Mouse (Mus musculus) forebrain, embryonic 12.5 days (tissue): Measurements from ENCODE around the gene Cc2d2a. TPM values are rescaled to one million over a fixed set of nuclear protein-coding genes. Genes with fewer than 3 reads are reported as not detected.

Experiments used
- ATAC-seq: fragments of 200-750 bp; cut with Nextera tagmentation; 2 replicates; pipeline ENCODE4 v1.8.0; 2017; ENCODE audit warnings: moderate TSS enrichment; ENCODE audit not compliant: low FRiP score
- H3K27ac ChIP-seq: fragments of 300-500 bp; sonication (generic); 2 replicates; pipeline ENCODE4 v1.5.1; 2016; ENCODE audit warnings: mild to moderate bottlenecking
- H3K27me3 ChIP-seq: fragments of 300-500 bp; sonication (generic); 2 replicates; pipeline ENCODE4 v1.6.1; 2016; ENCODE audit warnings: mild to moderate bottlenecking
- H3K36me3 ChIP-seq: fragments of 300-500 bp; sonication (generic); replicated peaks from 2 replicates; pipeline ENCODE4 v1.6.1; 2016; ENCODE audit warnings: mild to moderate bottlenecking
- H3K4me1 ChIP-seq: fragments of 300-500 bp; sonication (generic); 2 replicates; pipeline ENCODE4 v1.6.1; 2016
- H3K4me2 ChIP-seq: fragments of 300-500 bp; sonication (generic); 2 replicates; pipeline ENCODE4 v1.6.1; 2016; ENCODE audit warnings: mild to moderate bottlenecking, moderate library complexity
- H3K4me3 ChIP-seq: fragments of 300-500 bp; sonication (generic); replicated peaks from 2 replicates; pipeline ENCODE4 v1.5.1; 2016; ENCODE audit warnings: mild to moderate bottlenecking
- H3K9ac ChIP-seq: fragments of 300-500 bp; sonication (generic); 2 replicates; pipeline ENCODE4 v1.6.1; 2016; ENCODE audit warnings: mild to moderate bottlenecking
- H3K9me3 ChIP-seq: fragments of 300-500 bp; sonication (generic); 2 replicates; pipeline ENCODE4 v1.6.1; 2016
- WGBS: fragments of 180-500 bp; shearing (Covaris S2); methylation state at CpG from one replicate; pipeline ENCODE4 v1.1.7; 2016; 5-methylcytosine and 5-hydroxymethylcytosine counted together
- polyA plus RNA-seq: library from polyadenylated mRNA; unstranded; fragments of >200 nt; fragmentation: Nextera tagmentation; extraction: Ambion mirVana; gene quantifications from 2 replicates; pipeline ENCODE4 v1.2.1, GENCODE M21; 2016

The Cc2d2a gene
- polyA plus RNA-seq, 1 experiment from 2014 or later, result 10.5 TPM

GRCm38 (mm10) chr5:43745156-43745555 is 83.0 kb downstream of the Cc2d2a start:
- Histone ChIP-seq H3K4me3 (no peak overlapping the region), H3K9ac (no peak overlapping the region), H3K9me3 (no peaks in the 10 kb centered on the region), H3K27ac (no peak overlapping the region), H3K36me3 (peaks cover 24% of the 10 kb centered on the region), H3K4me2 (no peak overlapping the region), H3K4me1 (no peaks in the 10 kb centered on the region), H3K27me3 (no peaks in the 10 kb centered on the region)
- 77% methylated on average over 5 of the region's 5 CpGs for WGBS
- no peak for ATAC-seq

DNA sequence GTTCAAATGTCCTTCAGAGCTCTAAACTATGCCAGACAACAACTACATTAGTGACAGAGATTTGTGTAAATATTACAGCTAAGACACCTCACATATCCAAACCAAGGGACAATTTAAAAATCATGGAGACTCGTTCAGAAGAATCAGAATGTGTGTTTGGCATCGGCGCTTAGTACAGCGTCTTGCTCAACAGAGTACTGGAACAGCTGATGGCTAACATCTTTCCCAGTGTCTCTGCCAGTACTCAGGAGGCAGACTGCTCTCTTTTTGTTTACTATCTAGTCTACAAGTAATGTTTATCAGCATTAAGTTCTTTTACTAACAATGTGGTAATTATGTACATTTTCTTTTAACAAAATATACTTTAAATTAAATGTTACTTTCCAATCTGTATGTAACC is 85.9 kb downstream of the Cc2d2a start:
- 95% methylated on average over 4 of the region's 4 CpGs for WGBS
- Histone ChIP-seq H3K4me2 (no peak overlapping the region), H3K9me3 (no peaks in the 10 kb centered on the region), H3K27me3 (no peaks in the 10 kb centered on the region), H3K36me3 (peaks cover 12% of the 10 kb centered on the region), H3K4me3 (no peak overlapping the region), H3K4me1 (no peaks in the 10 kb centered on the region), H3K27ac (no peak overlapping the region), H3K9ac (no peak overlapping the region)
- no peak for ATAC-seq

- no peaks in the 10 kb centered on the region for H3K9me3 ChIP-seq
- WGBS, result 81% methylated on average over 3 of the region's 3 CpGs
- no peaks in the 10 kb centered on the region for H3K27me3 ChIP-seq
- peaks cover 10% of the 10 kb centered on the region; the same call in 1 of the 2 replicates for H3K36me3 ChIP-seq
- H3K4me3 ChIP-seq, result no peak overlapping the region
- H3K4me2 ChIP-seq, result no peak overlapping the region
- no peak for ATAC-seq
- no peaks in the 10 kb centered on the region for H3K4me1 ChIP-seq
- H3K9ac ChIP-seq, result no peak overlapping the region
- H3K27ac ChIP-seq, result no peak overlapping the region
Measured at GRCm38 (mm10) chr5:43749092-43749491, 86.9 kb downstream of the Cc2d2a start.

GRCm38 (mm10) chr5:43770618-43771354 is 108.6 kb downstream of the Cc2d2a start:
- Histone ChIP-seq H3K4me2 (no peak overlapping the region), H3K9me3 (no peaks in the 10 kb centered on the region), H3K27me3 (no peaks in the 10 kb centered on the region), H3K4me1 (no peaks in the 10 kb centered on the region), H3K9ac (no peak overlapping the region), H3K36me3 (peaks cover 35% of the 10 kb centered on the region), H3K27ac (no peak overlapping the region), H3K4me3 (no peak overlapping the region)
- no peak for ATAC-seq
- 86% methylated on average over 3 of the region's 3 CpGs for WGBS

- Histone ChIP-seq H3K4me3 (no peak overlapping the region), H3K4me1 (peaks cover 2% of the 10 kb centered on the region; the same call in 1 of the 2 replicates), H3K27ac (no peak overlapping the region), H3K36me3 (peaks cover 32% of the 10 kb centered on the region), H3K4me2 (no peak overlapping the region), H3K9ac (no peak overlapping the region), H3K9me3 (no peaks in the 10 kb centered on the region), H3K27me3 (no peaks in the 10 kb centered on the region)
- WGBS, result 94% methylated on average over 3 of the region's 3 CpGs
- no peak for ATAC-seq
Measured at GRCm38 (mm10) chr5:43771555-43771954, 109.4 kb downstream of the Cc2d2a start.

DNA sequence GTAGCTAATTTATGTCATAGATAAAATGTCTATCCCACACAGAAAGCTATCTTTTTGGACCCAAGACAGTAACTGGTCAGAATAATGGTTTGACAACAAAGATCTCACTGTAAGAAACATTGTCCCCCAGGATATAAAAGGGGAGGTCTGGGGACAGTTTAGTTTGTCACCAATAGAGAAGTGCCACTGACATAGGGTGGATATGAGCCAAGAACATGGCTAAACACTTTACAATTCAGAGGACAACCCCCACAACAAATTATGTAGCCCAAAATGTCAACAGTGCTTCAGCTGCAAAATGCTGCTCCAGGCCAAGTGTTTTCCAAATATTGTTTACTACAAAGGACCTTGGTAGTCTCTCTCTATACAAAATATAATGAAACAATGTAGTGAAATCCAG is 114.3 kb downstream of the Cc2d2a start:
- Histone ChIP-seq H3K4me3 (no peak overlapping the region), H3K27ac (no peak overlapping the region), H3K36me3 (no peaks in the 10 kb centered on the region), H3K4me1 (peaks cover 13% of the 10 kb centered on the region), H3K9me3 (no peaks in the 10 kb centered on the region), H3K27me3 (no peaks in the 10 kb centered on the region), H3K9ac (no peak overlapping the region), H3K4me2 (no peak overlapping the region)
- ATAC-seq, result no peak

DNA sequence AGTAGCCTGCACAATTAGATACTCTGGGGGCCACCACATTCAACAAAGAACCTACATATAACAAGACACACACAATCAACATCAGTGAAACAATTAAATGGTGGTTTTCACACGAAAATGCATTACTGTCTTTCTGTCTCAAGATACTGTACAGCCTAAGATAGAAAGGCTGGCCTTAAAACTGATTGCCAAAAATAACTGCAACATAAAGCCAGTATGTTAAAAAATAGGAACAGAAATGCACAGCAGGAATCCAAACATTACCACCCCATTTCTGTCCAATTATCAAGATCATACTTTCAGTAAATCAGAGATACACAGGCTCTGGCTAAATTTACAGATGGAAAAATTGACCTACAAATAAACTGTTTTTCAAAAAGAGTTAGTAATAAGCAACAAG is 114.8 kb downstream of the Cc2d2a start:
- no peak overlapping the region for H3K4me2 ChIP-seq
- no peak for ATAC-seq
- H3K9me3 ChIP-seq, result no peaks in the 10 kb centered on the region
- no peak overlapping the region for H3K4me3 ChIP-seq
- H3K9ac ChIP-seq, result no peak overlapping the region
- H3K27ac ChIP-seq, result no peak overlapping the region
- H3K27me3 ChIP-seq, result no peaks in the 10 kb centered on the region
- peaks cover 13% of the 10 kb centered on the region for H3K4me1 ChIP-seq
- 64% methylated on average over 1 of the region's 1 CpGs for WGBS
- H3K36me3 ChIP-seq, result no peaks in the 10 kb centered on the region

DNA sequence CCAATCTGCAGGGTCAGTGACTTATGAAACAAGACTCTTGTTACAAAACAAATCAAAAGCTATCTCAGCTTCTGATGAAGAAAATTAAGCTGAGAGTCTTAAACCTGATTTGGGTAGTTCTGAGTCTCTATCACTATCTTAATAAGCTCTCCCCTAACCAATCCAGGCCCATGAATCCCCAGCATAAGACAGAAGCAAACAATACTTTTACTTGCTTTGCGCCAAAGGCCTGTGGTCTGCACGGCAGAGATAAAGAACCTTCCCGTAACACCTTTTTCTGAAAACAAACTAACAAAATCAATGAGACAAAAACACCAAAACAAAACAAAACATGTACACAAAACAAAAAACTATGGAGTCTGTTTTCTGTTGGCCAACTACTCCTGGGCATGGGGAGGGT is 116.4 kb downstream of the Cc2d2a start:
- no peak for ATAC-seq
- WGBS, result over 99% methylated on average over 3 of the region's 3 CpGs
- peaks cover 18% of the 10 kb centered on the region for H3K4me1 ChIP-seq
- H3K36me3 ChIP-seq, result no peaks in the 10 kb centered on the region
- H3K27me3 ChIP-seq, result no peaks in the 10 kb centered on the region
- H3K9me3 ChIP-seq, result no peaks in the 10 kb centered on the region
- no peak overlapping the region for H3K27ac ChIP-seq
- H3K4me2 ChIP-seq, result no peak overlapping the region
- no peak overlapping the region for H3K9ac ChIP-seq
- no peak overlapping the region for H3K4me3 ChIP-seq

DNA sequence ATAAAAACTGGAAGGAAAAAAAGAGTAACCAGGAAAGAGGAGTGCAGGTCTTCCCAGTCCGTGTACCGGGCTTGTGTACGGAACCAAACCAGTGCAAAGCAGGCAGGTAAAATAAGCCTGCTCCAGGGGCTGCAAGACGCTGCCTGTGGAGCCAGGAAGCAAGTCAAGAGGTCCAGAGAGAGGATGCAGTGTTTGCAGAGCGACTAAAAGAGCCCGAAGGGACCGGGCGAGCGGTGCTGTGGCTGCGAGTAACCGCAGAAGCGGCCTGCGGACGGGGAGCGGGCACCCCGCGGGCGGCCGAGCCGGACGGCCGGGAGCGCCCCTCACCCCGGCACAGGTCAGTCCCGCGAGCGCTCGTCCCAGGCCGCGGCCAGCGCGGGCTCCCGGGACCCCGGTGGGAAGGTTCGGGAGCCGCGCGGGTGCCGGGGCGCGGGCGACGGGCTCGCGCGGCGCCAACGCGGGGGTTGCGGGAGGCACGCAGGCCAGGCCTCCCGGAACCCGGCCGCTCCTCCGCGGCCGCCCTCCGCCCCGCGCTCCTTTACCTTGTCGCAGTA is 119.4 kb downstream of the Cc2d2a start:
- peak overlapping the region; percentile 96 for H3K4me3 ChIP-seq
- peaks cover 16% of the 10 kb centered on the region for H3K4me1 ChIP-seq
- no peaks in the 10 kb centered on the region for H3K36me3 ChIP-seq
- H3K9me3 ChIP-seq, result no peaks in the 10 kb centered on the region
- peak overlapping the region; percentile 96 for H3K27ac ChIP-seq
- H3K27me3 ChIP-seq, result no peaks in the 10 kb centered on the region
- H3K9ac ChIP-seq, result peak overlapping the region; percentile 97
- peak; percentile 80 for ATAC-seq
- under 1% methylated on average over 54 of the region's 61 CpGs for WGBS
- H3K4me2 ChIP-seq, result peak overlapping the region; percentile 59

DNA sequence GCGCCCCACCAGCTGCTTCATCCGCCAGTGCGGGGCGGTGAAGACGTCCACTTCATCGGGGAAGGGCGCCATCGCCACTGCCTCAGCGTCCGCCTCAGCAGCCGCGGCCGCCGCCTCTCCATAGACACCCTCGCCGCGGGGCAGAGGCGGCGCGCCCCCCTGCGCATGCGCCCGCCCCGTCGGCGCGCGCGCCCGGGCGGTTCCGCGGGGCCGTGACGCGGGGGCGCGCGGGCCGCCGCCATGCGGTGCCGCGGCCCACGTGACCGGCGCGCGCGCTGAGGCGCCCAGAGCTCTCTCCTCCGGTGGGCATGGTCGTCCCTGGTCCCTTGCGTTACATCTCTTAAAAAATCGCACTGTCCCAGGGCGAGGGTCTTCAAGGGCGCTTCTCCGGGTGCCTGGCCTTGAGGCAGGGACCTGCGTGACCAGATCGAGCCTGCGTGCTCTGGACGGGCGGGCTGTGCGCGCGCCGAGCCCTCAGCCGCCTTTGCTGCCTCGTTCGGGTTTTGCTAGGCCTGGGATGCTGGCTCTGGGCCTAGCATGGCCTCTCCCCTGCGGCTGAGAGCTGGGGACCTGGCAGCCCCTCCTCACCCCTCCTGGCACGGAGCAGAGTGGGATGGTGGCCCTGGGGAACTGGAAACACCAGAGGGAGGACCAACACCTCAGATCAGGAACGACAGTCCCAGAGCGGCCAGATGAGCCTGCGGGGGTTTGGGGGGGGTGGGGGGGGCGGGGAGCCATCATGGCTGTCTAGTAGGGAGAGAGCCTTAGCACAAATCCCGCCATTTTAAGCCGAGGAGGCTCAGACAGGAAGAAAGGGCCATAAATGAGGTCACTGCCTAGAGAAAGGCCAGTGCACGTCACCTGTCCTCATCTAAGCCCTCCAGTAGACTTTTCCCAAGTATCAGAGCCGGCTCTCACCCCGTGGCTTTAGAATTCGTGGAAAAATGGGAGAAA is 120.1 kb downstream of the Cc2d2a start:
- peak overlapping the region; percentile 96 for H3K27ac ChIP-seq
- peak overlapping the region; percentile 66 for H3K4me2 ChIP-seq
- H3K36me3 ChIP-seq, result no peaks in the 10 kb centered on the region
- peaks cover 15% of the 10 kb centered on the region for H3K4me1 ChIP-seq
- peak overlapping the region; percentile 97 for H3K9ac ChIP-seq
- H3K27me3 ChIP-seq, result no peaks in the 10 kb centered on the region
- peak overlapping the region; percentile 96 for H3K4me3 ChIP-seq
- no peaks in the 10 kb centered on the region for H3K9me3 ChIP-seq
- ATAC-seq, result peak; percentile 93
- 3% methylated on average over 80 of the region's 82 CpGs for WGBS

DNA sequence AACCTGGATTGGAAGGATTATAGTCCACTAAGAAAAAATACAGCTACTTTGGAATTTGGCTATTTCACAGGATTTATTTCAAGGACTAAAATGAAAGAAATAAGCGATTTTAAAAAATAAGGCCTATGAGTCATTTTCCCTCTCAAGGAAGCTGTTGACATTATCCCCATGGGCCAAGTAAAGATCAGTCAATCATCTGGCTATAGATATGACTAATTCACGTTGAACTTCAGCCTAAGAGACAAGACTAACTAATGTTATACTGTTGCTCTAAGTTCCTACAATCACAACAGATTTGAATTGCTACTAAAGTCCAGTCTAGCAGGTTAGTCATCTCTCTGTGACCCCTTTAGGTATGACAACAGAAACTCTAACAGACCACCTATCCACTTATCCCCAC is 121.8 kb downstream of the Cc2d2a start:
- no peak for ATAC-seq
- H3K36me3 ChIP-seq, result no peaks in the 10 kb centered on the region
- 87% methylated on average over 2 of the region's 2 CpGs for WGBS
- peaks cover 15% of the 10 kb centered on the region for H3K4me1 ChIP-seq
- no peak overlapping the region for H3K27ac ChIP-seq
- H3K9ac ChIP-seq, result no peak overlapping the region
- H3K27me3 ChIP-seq, result no peaks in the 10 kb centered on the region
- H3K9me3 ChIP-seq, result no peaks in the 10 kb centered on the region
- H3K4me3 ChIP-seq, result no peak overlapping the region
- H3K4me2 ChIP-seq, result no peak overlapping the region

DNA sequence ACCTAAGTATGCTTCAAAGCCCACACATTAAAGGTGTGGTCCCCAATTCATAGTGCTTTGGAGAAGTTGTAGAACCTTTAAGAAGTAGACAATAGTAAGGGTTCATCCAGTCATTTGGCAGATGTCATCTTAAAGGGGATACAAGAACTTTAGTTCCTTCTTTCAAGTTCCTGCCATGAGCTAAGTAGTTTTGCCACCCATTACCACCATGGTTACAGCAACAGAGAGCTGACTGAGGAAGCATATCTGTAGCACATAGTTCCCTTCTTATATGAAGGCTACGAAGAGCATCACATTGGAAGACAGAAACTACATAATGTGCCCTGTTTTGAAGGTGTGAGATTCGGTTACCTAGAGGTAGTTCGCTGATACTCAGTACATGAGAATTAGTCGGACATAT is 124.5 kb downstream of the Cc2d2a start:
- 91% methylated on average over 4 of the region's 4 CpGs for WGBS
- no peak for ATAC-seq
- Histone ChIP-seq H3K9me3 (no peaks in the 10 kb centered on the region), H3K36me3 (no peaks in the 10 kb centered on the region), H3K4me3 (no peak overlapping the region), H3K4me2 (no peak overlapping the region), H3K9ac (no peak overlapping the region), H3K27ac (no peak overlapping the region), H3K4me1 (peaks cover 5% of the 10 kb centered on the region; the same call in 1 of the 2 replicates), H3K27me3 (no peaks in the 10 kb centered on the region)
